Mouse (Mus musculus) right cerebral cortex, postnatal 36 days (tissue): ENCODE results near the gene 4930550L24Rik.

ENCODE experiments used
- DNase-seq, 2 experiments: peaks; one replicate each; pipeline ENCODE4 v3.0.0; 2022; ENCODE audit warnings: low spot score in 2 of 2, mixed read lengths in 1 of 2

Gene 4930550L24Rik

DNA sequence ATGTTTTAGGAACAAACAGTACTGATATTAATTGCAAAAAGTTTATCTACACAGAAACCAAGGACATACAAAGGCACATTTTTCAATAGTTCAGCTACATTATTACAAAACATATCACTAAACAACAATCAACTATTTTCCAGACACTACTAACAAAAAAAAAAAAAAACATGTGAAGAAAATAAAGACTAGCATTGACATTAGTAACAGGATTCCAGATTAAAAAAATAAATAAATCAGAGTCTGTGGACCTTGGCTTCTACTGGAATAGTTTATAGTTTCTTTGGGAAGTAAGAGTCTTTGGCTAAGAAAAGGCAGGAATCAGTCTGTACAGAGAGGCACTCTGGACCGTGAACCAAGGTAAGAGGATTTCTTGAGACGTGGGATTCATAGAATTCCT is at the start of gene 4930550L24Rik:
Gene 4930550L24Rik (plus strand): TSS at position 301 of the 400 bp plus-strand sequence.
- DNase-seq: no peak

GRCm38 (mm10) chrX:58900753-58901152 is 8.4 kb upstream of the 4930550L24Rik start:
- DNase-seq: no peak

GRCm38 (mm10) chrX:58967969-58968368 is 58.8 kb downstream of the 4930550L24Rik start:
- DNase-seq: peak in 1 of 2 experiments; percentile 1
